Mouse (Mus musculus): ENCODE measurements around the gene Las1l.
"Not testable (repeated sequence)": the region's sequence is repeated elsewhere in the genome, so short reads cannot be mapped to it uniquely, and the experiment has no call there.

Las1l gene

DNA sequence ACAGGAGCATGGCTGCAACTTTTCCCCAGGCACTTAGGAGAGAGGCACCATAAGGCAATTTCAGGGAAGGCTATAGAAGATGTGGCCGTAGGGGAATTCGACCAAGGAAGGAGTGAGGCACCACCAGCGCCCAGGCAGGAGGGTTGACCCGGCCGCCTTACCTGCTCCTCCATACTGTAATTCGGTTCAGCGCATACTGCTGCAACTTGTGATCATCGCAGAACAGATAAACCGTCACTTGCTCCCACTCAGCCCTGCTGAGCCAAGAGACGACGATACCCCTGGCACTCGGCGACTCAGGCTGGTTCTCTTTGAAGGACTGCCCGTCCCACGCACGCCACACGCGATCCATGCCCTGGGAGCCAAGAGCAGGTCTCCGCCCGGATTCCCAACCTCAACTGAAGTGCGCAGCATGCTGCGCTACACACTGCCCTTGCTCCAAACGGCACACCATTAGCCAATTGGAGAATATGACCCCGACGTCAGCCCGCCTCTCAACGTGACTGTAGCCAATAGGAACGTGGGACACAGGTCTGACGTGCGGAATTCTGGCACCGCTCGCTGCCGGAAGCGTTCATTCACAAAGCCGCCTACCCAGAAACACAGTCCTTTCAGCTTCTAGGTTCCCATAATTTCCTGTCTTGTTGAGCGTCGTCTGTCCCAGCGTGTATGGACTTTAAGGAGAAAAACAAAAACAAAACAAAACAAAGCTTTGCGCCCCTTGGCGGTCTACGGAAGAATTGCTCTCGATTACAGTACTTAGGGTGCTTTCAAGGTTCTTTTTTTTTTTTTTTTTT is at the start of gene Las1l:
TSS of gene Las1l (minus strand) at position 466 of the 797 bp plus-strand sequence.
- DNase-seq (ENCODE audit: low spot score), result peak; percentile 88

DNA sequence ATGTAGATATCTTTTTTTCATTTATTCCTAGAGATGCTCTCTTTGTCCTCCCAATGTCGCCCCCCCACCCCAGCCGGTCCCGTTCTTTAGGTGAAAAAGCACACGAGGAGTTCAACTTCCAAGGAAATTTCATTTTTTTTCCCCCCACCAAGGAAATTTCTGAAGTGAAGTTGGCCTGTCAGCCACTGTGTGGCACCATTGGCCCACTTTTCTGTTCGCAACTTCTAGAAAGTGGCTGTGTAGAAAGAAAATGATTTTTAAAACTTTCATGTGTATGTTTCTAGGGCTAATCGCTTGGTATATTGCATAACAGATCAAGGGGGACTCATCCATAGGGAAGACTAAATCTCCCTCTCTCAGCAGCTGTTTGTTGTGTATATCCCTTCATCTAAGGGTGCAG is 49.6 kb upstream of the Las1l start:
- no peak for DNase-seq (ENCODE audit: low spot score)

DNA sequence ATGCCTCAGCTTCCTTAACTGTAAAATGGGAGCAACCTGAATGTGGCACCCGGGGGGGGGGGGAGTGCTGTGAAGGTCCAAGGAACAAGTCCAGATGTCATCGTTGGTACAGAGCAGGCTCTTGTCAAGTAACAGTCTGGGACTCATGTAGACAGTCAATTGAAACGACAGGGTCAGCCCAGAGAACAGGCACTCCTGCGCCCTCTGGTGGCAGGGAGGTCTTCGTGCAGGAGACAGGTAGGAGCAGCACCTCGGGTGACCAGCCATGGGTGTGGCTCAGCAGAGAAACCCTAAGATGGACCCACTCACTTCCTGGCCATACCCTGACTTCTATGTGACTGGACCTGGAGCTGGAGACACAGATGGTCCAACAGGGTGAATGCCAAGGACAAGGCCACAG is 42.8 kb upstream of the Las1l start:
- no peak for DNase-seq (ENCODE audit: low spot score)

DNA sequence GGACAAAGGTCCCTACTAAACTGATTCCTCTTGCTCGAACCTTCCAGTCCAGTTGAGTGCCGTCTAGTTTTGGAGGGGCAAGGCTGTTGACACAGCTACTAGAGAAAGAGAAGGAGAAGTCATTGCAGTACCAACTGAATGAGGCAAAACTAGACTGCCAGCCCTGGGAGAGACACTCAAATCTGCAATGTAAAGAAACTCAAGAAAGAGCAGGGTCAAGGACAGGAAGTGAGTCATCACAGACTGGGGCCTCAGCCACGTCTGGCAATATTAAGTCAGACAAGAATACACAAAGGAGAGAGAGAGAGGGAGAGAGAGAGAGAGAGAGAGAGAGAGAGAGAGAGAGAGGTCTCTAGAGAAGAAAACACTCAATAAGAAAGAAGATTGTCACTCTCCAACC is 36.4 kb upstream of the Las1l start:
- no peak for DNase-seq (ENCODE audit: low spot score)

DNA sequence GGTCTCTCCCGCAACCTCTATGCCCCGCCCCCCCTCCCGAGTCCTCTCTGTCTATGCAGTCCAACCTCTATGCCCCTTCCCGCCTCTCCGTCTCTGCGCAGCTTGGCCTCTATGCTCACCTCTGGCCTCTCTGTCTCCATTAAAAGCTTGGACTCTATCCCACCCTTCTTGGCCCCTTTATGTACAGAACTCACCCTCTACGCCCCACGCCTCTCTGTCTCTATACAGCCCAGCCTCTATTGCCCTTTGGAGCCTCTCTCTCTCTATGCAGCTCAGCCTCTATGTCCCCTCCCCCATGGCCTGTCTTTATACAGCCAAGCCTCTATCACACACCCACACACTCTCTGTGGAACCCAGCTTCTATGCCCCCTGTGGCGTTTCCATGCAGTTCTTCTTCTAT is 13.2 kb upstream of the Las1l start:
- DNase-seq (ENCODE audit: low spot score), result no peak

DNA sequence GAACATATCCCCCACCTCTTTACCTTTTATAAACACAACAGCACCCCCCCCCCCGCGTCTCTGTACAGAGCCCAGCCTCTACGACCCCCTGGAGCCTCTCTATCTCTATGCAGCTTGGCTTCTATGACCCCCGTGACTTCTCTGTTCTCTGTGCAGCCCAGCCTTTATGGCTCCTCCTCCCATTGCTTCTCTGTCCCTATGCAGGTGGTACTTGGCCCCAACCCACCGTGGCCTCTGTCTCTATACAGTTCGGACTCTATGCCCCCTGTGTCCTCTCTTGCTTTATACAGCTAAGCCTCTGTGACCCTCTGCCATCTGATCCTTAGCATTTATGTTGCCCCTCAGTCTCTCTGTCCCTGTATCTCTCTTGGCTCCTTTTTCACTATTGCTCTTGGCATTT is 12.4 kb upstream of the Las1l start:
- DNase-seq (ENCODE audit: low spot score), result no peak

DNA sequence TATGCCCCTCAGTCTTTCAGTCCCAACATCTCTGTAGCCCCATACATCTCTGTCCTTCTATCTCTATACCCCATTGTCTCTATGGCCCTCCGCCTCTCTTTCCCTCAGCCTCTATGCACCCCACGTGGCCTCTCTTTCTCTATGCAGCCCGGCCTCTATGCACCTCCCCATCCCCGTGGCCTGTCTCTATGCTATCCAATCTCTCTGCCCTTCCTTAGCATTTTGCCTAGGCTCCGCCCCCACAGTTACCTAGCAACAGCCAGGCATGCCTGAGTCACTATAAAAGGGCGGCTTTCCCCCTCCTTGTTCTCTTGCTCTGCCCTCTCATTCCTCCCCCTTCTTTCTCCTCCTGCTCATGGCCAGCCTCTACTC is 11.8 kb upstream of the Las1l start:
- peak; percentile 80 for DNase-seq (ENCODE audit: low spot score)

DNA sequence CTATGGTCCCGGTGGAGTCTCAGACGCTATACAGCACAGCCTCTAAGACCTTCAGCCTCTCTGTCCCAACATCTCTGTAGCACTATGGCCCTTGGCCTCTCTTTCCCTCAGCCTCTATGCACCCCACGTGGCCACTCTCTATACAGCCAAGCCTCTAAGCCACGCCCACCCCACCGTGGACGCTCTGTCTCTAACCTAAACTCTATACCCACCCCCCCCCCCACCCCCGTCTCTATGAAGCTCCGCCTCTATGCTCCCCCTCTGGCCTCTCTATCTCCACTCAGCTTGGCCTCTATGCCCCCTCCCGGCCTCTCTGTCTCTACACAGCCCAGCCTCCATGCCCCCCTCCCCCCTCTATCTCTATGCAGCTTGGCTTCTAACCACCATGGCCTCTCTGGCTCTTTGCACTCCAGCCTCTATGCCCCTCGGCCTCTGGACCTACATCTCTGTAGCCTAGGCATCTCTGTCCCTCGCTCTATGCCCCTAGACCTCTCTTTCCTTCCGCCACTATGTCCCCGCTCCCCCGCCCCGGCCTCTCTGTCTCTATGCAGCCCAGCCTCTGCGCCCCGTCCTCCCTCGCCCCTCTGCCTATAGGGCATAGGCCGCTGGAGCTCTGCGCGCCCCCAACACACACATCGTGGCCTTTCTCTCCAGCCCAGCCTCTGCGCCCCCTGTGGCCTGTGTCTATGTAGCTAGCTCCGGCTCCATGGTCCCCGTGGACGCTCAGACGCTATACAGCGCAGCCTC is 11.3 kb upstream of the Las1l start:
- DNase-seq (ENCODE audit: low spot score), result peak; percentile 47

DNA sequence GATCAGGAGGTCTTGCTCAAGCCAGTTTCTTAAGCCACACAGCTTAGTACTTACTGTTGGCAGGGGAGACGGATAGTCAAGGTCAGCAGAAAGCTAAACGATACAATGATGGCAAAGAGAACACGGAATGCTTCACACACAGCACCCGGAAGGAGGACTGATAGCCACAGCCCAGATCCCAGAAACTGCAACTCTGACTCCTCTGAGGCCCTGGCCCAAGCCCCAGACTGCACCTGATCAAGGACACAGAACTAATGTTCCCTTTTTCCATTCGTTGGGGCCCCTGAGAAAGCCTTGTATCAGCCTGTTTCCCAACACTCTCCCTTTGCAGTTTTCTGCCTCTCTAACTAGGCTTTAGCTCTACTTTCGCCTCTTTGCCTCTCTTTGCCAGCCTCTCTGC is 8.3 kb upstream of the Las1l start:
- no peak for DNase-seq (ENCODE audit: low spot score)

DNA sequence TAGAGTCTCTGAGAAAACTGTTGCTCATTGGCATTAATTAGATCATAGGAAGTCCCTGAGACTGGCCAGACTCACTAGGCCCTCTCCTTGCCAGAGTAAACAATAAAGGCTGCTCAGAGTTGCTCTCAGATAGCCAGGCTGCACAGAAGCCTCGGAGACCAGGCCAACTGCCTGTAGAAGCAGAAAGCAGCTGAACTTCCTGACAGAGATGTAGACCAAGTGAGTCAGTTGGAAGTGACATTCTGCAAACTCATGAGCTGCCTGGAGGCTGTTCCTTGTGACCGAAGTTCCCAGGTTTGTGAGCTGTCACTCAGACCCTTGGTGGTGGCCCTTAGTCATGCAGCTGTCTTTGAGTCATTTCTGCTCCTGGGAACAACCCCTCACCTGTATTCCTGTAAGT is 6.6 kb upstream of the Las1l start:
- no peak for DNase-seq (ENCODE audit: low spot score)

DNA sequence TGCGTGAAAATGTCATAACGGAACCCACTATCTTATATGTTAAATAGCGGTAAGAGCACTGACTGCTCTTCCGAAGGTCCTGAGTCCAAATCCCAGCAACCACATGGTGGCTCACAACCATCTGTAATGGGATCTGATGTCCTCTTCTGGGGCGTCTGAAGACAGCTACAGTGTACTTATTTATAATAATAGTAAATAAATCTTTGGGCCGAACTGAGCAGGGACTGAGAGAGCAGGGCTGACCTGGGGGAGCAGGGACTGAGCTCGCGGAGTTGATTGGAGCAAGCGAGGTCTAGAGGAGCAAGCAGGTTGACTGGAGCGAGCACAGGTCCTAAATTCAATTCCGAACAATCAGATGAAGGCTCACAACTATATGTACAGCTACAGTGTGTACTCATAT is 699 bp upstream of the Las1l start:
- not testable (repeated sequence) for DNase-seq (ENCODE audit: low spot score)

DNA sequence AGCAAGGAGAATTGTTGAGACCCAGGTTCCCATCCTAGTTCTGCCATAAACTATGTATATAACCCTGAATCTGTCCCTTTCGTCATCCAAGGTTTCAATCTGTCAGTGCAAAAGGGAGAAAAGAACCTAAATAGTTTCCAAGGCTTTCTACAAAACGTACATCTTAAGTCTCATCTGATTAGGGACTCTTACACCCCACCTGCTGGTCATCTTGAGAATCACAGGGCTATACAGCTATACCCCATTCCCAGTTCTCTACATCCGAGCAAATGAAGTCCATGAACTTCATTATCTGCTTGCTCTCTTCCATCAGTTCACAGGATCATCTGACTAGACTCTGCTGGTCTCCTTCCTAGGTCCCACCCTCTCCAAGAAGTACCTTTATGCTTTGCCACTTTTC is 6.0 kb downstream of the Las1l start:
- DNase-seq (ENCODE audit: low spot score), result peak; percentile 32

DNA sequence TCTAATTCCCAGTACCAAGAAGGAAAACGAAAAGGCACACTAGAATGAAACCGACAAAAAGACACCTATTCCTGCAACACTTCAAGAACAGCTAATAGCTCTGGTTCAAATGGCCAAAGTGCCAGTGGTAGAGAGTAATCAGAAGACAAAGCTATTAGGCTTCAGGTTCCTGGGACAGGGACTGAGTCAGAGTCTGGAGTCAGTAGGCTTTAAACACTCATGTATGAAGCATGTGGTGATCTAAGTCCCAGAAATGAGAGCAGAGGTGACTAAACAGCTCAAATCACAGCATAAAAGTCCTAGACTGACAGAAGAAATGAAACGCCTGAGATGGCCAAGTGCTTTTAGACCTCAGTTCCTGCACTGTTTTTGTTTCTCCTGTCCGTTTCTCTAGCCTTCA is 8.6 kb downstream of the Las1l start:
- no peak for DNase-seq (ENCODE audit: low spot score)

DNA sequence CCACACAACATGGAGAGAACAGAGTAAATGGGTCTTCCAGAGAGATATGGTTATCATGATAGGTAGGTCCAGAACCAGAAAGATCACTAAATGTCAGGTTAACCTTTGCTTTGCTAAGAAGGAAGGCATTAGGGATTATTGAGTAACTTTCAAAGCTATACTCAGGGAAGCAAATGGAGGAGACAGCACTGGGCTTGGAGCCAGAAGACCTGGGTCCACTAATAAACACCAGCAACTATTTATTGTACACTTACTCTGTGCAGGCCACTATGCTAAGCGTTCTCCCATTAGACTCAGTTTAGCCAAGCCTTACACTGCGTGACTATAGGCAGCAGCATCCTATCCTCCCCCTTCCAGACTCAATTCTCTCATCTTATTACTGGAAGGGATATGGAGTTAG is 11.3 kb downstream of the Las1l start:
- DNase-seq (ENCODE audit: low spot score), result no peak

DNA sequence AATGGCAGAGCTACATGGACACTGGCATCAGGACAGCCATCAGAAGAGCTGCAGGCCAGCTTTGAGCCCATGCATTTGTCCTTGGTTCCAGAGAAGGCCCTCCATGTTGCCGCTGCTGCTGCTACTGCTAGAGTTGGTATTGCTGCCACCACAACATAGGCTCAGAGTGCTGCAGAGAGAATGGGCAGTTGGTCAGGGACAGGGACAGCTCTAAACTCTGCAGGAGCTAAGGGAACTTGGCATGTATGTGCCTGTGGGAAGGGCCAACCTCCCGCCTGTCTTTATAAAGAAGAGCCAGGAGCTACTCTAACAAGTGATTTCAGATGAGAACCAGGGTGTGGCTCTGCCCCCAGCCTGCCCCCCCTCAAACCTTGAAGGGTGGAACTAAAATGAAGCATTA is 21.3 kb downstream of the Las1l start:
- no peak for DNase-seq (ENCODE audit: low spot score)

DNA sequence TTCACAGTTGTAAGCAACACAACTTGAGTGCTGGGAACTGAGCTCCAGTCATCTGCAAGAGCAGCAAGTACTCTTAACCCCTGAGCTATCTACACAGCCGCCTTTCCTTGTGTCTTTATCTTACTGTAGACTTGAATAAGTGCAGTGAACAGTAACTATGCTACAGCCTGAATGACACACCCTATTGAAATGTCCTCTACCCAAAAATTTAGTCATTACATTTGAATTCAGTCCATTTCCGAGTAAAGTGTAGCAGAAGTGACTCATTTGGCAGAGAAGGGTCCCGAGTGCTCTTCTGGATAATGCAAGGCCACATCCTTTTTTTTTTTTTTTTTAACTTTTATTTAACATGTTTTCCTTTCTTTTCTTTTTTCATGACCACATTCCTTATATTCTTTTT is 54.0 kb downstream of the Las1l start:
- no peak for DNase-seq (ENCODE audit: low spot score)

Data from urinary bladder, postnatal 14 days (tissue).